Mouse (Mus musculus): ENCODE data around the gene Atxn1.

DNA sequence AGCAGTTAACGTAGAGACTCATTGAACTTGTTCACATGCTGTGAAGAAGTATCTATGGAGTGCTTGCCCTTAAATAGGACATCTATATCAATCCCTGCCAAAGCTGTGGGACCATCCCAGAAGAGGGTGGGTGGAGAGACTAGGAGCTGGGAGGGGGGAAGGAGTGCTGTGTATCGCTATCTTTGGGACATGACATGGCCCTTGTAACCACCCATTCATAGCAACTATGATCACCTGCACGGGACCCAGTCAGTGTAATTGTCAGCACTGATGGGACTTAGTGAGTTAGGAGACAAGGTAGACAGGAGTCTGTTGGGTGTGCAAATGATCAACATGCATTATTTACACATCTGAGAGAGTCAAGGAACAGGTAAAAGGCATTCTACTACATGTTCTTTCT is 405.6 kb downstream of the Atxn1 start:
- TF ChIP-seq POLR2A (IDR thresholded peaks at IDR 0.05; ENCODE audit: insufficient read length, low read depth) (no peak), MYOG (IDR thresholded peaks at IDR 0.05; ENCODE audit: control insufficient read depth in 1 of 3, insufficient read depth in 1 of 3, insufficient read length in 2 of 3, low read depth in 2 of 3) (no peak), USF1 (IDR thresholded peaks at IDR 0.05; ENCODE audit: low read depth) (no peak), POLR2AphosphoS2 (IDR thresholded peaks at IDR 0.05; ENCODE audit: insufficient read length, low read depth) (no peak), MAX (IDR thresholded peaks at IDR 0.05; ENCODE audit: low read depth) (no peak), TCF3 (IDR thresholded peaks at IDR 0.05; ENCODE audit: insufficient read length, low read depth) (no peak), E2F4 (IDR thresholded peaks at IDR 0.05; ENCODE audit: insufficient read depth) (no peak), CEBPB (IDR thresholded peaks at IDR 0.05; ENCODE audit: insufficient read depth, poor library complexity, severe bottlenecking) (no peak), MYOD1 (IDR thresholded peaks at IDR 0.05; ENCODE audit: control insufficient read depth in 1 of 3, insufficient read length in 2 of 3, low read depth in 2 of 3) (no peak), TCF12 (IDR thresholded peaks at IDR 0.05; ENCODE audit: insufficient read depth, poor library complexity, severe bottlenecking) (no peak)

Data from myocyte (in vitro differentiated cells).